Mouse (Mus musculus) gastrocnemius, postnatal 36 days (tissue): ENCODE measurements at regions not wholly inside any gene's neighbourhood (a gene's known extent, or its start where the extent isn't known, plus 50 kb on each side); places are given as distances from the start of the nearest gene placed in this dataset.

ENCODE experiments used
- DNase-seq, 2 experiments: peaks; one replicate each; pipeline ENCODE4 v3.0.0; 2022
- intact Hi-C: fragments of 180-260 bp; cut with DNase I; formaldehyde crosslinking; loops from one replicate; pipeline ENCODE4 v1.15.1; 2025

- intact Hi-C loops = no loop called here
Measured at GRCm38 (mm10) chr12:59341586-59341985, 122.1 kb upstream of the Fbxo33 start.

GRCm38 (mm10) chr12:59330753-59331152 is 111.2 kb upstream of the Fbxo33 start:
- intact Hi-C loops = no loop called here

More at GRCm38 (mm10) chr12:59341586-59341985, 122.1 kb upstream of the Fbxo33 start:
- DNase-seq = no peak

GRCm38 (mm10) chr12:59312703-59313102 is 93.2 kb upstream of the Fbxo33 start:
- no peak for DNase-seq
- intact Hi-C loops = no loop called here

More at GRCm38 (mm10) chr12:59330753-59331152, 111.2 kb upstream of the Fbxo33 start:
- no peak for DNase-seq

GRCm38 (mm10) chr12:59307958-59308357 is 88.4 kb upstream of the Fbxo33 start:
- intact Hi-C loops = no loop called here
- DNase-seq = no peak

GRCm38 (mm10) chr12:59304522-59304921 is 85.0 kb upstream of the Fbxo33 start:
- intact Hi-C loops = no loop called here
- DNase-seq = no peak
